Mouse (Mus musculus): Measurements from ENCODE around the gene Xkrx. TPM values are rescaled to one million over a fixed set of nuclear protein-coding genes. Genes with fewer than 3 reads are reported as not detected.

The Xkrx gene
- total and polyA plus RNA-seq, 3 experiments = 0.22 to 0.30 TPM; not detected in 1

- Histone ChIP-seq H3K4me1 (ENCODE audit: insufficient read depth, low read depth, low read length) (peaks cover 2% of the 10 kb centered on the region; the same call in 1 of the 2 replicates), H3K36me3 (replicated peaks) (no peaks in the 10 kb centered on the region), H3K27me3 (ENCODE audit: insufficient read depth, low read length) (no peaks in the 10 kb centered on the region), H3K4me3 (ENCODE audit: low read depth, low read length) (no peak overlapping the region), H3K9me3 (replicated peaks) (no peaks in the 10 kb centered on the region)
- ATAC-seq (ENCODE audit: extremely low read depth, insufficient number of reproducible peaks, low FRiP score, poor library complexity, severe bottlenecking) (no peak), DNase-seq (ENCODE audit: low spot score) (no peak)
- TF ChIP-seq GATA2 (IDR thresholded peaks at IDR 0.05; ENCODE audit: borderline replicate concordance, low read depth, low read length) (no peak), GATA1 (IDR thresholded peaks at IDR 0.05; ENCODE audit: borderline replicate concordance, low read length) (no peak), CTCF (IDR thresholded peaks at IDR 0.05; ENCODE audit: low read depth, low read length) (no peak), POLR2AphosphoS5 (IDR thresholded peaks at IDR 0.05; ENCODE audit: insufficient replicate concordance, low read depth, low read length) (no peak), TAL1 (conservative IDR thresholded peaks at IDR 0.05; ENCODE audit: low read depth, low read length) (no peak)
Measured at GRCm38 (mm10) chrX:134132295-134132694, 29.6 kb downstream of the Xkrx start.

GRCm38 (mm10) chrX:134128549-134128948, 33.3 kb downstream of the Xkrx start:
- Histone ChIP-seq H3K4me3 (ENCODE audit: low read depth, low read length) (no peak overlapping the region), H3K27me3 (ENCODE audit: insufficient read depth, low read length) (no peaks in the 10 kb centered on the region), H3K36me3 (replicated peaks) (no peaks in the 10 kb centered on the region), H3K9me3 (replicated peaks) (no peaks in the 10 kb centered on the region), H3K4me1 (ENCODE audit: insufficient read depth, low read depth, low read length) (peaks cover 2% of the 10 kb centered on the region; the same call in 1 of the 2 replicates)
- TF ChIP-seq GATA2 (IDR thresholded peaks at IDR 0.05; ENCODE audit: borderline replicate concordance, low read depth, low read length) = no peak
- TF ChIP-seq GATA1 (IDR thresholded peaks at IDR 0.05; ENCODE audit: borderline replicate concordance, low read length) = no peak
- no peak for TF ChIP-seq TAL1 (conservative IDR thresholded peaks at IDR 0.05; ENCODE audit: low read depth, low read length)
- no peak for TF ChIP-seq POLR2AphosphoS5 (IDR thresholded peaks at IDR 0.05; ENCODE audit: insufficient replicate concordance, low read depth, low read length)
- TF ChIP-seq CTCF (IDR thresholded peaks at IDR 0.05; ENCODE audit: low read depth, low read length) = no peak
- ATAC-seq (ENCODE audit: extremely low read depth, insufficient number of reproducible peaks, low FRiP score, poor library complexity, severe bottlenecking) = no peak
- DNase-seq (ENCODE audit: low spot score) = no peak

- TF ChIP-seq GATA1 (IDR thresholded peaks at IDR 0.05; ENCODE audit: borderline replicate concordance, low read length) (no peak), CTCF (IDR thresholded peaks at IDR 0.05; ENCODE audit: low read depth, low read length) (no peak), TAL1 (conservative IDR thresholded peaks at IDR 0.05; ENCODE audit: low read depth, low read length) (no peak), GATA2 (IDR thresholded peaks at IDR 0.05; ENCODE audit: borderline replicate concordance, low read depth, low read length) (no peak), POLR2AphosphoS5 (IDR thresholded peaks at IDR 0.05; ENCODE audit: insufficient replicate concordance, low read depth, low read length) (no peak)
- Histone ChIP-seq H3K27me3 (ENCODE audit: insufficient read depth, low read length) (no peaks in the 10 kb centered on the region), H3K4me1 (ENCODE audit: insufficient read depth, low read depth, low read length) (peaks cover 2% of the 10 kb centered on the region; the same call in 1 of the 2 replicates), H3K4me3 (ENCODE audit: low read depth, low read length) (no peak overlapping the region), H3K36me3 (replicated peaks) (no peaks in the 10 kb centered on the region), H3K9me3 (replicated peaks) (no peaks in the 10 kb centered on the region)
- ATAC-seq (ENCODE audit: extremely low read depth, insufficient number of reproducible peaks, low FRiP score, poor library complexity, severe bottlenecking) (peak; percentile 49), DNase-seq (ENCODE audit: low spot score) (no peak)
Measured at GRCm38 (mm10) chrX:134116417-134116816, 45.5 kb downstream of the Xkrx start.

- TF ChIP-seq GATA1 (IDR thresholded peaks at IDR 0.05; ENCODE audit: borderline replicate concordance, low read length) = no peak
- no peak for TF ChIP-seq TAL1 (conservative IDR thresholded peaks at IDR 0.05; ENCODE audit: low read depth, low read length)
- no peak for TF ChIP-seq POLR2AphosphoS5 (IDR thresholded peaks at IDR 0.05; ENCODE audit: insufficient replicate concordance, low read depth, low read length)
- no peak for TF ChIP-seq GATA2 (IDR thresholded peaks at IDR 0.05; ENCODE audit: borderline replicate concordance, low read depth, low read length)
- TF ChIP-seq CTCF (IDR thresholded peaks at IDR 0.05; ENCODE audit: low read depth, low read length) = no peak
- ATAC-seq (ENCODE audit: extremely low read depth, insufficient number of reproducible peaks, low FRiP score, poor library complexity, severe bottlenecking) = no peak
Measured at GRCm38 (mm10) chrX:134111767-134112166, 50.1 kb downstream of the Xkrx start.

GRCm38 (mm10) chrX:134102641-134103040, 59.2 kb downstream of the Xkrx start:
- Histone ChIP-seq H3K27me3 (ENCODE audit: insufficient read depth, low read length) (0 out of 2 replicates have a peak, but pooled peaks cover 4% of the 10 kb centered on the region), H3K36me3 (replicated peaks) (no peaks in the 10 kb centered on the region), H3K9me3 (replicated peaks) (no peaks in the 10 kb centered on the region), H3K4me3 (ENCODE audit: low read depth, low read length) (no peak overlapping the region), H3K4me1 (ENCODE audit: insufficient read depth, low read depth, low read length) (no peaks in the 10 kb centered on the region)
- DNase-seq (ENCODE audit: low spot score) (no peak), ATAC-seq (ENCODE audit: extremely low read depth, insufficient number of reproducible peaks, low FRiP score, poor library complexity, severe bottlenecking) (no peak)
- TF ChIP-seq GATA1 (IDR thresholded peaks at IDR 0.05; ENCODE audit: borderline replicate concordance, low read length) (no peak), GATA2 (IDR thresholded peaks at IDR 0.05; ENCODE audit: borderline replicate concordance, low read depth, low read length) (no peak), POLR2AphosphoS5 (IDR thresholded peaks at IDR 0.05; ENCODE audit: insufficient replicate concordance, low read depth, low read length) (no peak), CTCF (IDR thresholded peaks at IDR 0.05; ENCODE audit: low read depth, low read length) (no peak), TAL1 (conservative IDR thresholded peaks at IDR 0.05; ENCODE audit: low read depth, low read length) (no peak)

More at GRCm38 (mm10) chrX:134111767-134112166, 50.1 kb downstream of the Xkrx start:
- Histone ChIP-seq H3K9me3 (replicated peaks) (no peaks in the 10 kb centered on the region), H3K36me3 (replicated peaks) (no peaks in the 10 kb centered on the region), H3K4me3 (ENCODE audit: low read depth, low read length) (no peak overlapping the region), H3K4me1 (ENCODE audit: insufficient read depth, low read depth, low read length) (peaks cover 2% of the 10 kb centered on the region; the same call in 1 of the 2 replicates), H3K27me3 (ENCODE audit: insufficient read depth, low read length) (no peaks in the 10 kb centered on the region)
- no peak for DNase-seq (ENCODE audit: low spot score)

Other genes with a start within 250 kb of the Xkrx start
- not detected in 2 replicates for gene Sytl4, start 180.3 kb downstream of the Xkrx start, total RNA-seq (2014; fragmentation: Nextera tagmentation)
- 0.05 and 0.12 TPM in 2 replicates for gene Sytl4, start 180.3 kb downstream of the Xkrx start, total RNA-seq (2017)
- not detected in 2 replicates for gene Sytl4, start 180.3 kb downstream of the Xkrx start, polyA plus RNA-seq (2012)
- 83.9 and 105 TPM in 2 replicates for gene Cstf2, start 102.9 kb downstream of the Xkrx start, total RNA-seq (2014; fragmentation: Nextera tagmentation)
- 81.0 and 104 TPM in 2 replicates for gene Cstf2, start 102.9 kb downstream of the Xkrx start, total RNA-seq (2017)
- gene Cstf2, start 102.9 kb downstream of the Xkrx start, polyA plus RNA-seq (2012) = 37.6 and 69.7 TPM in 2 replicates
- not detected in 2 replicates for gene Arl13a, start 25.4 kb upstream of the Xkrx start, total RNA-seq (2014; fragmentation: Nextera tagmentation)
- not detected in 2 replicates for gene Arl13a, start 25.4 kb upstream of the Xkrx start, total RNA-seq (2017)
- gene Arl13a, start 25.4 kb upstream of the Xkrx start, polyA plus RNA-seq (2012) = not detected in 2 replicates
- gene Nox1, start 59.9 kb upstream of the Xkrx start, total RNA-seq (2014; fragmentation: Nextera tagmentation) = not detected in 2 replicates
- gene Nox1, start 59.9 kb upstream of the Xkrx start, total RNA-seq (2017) = 0.16 and 0.23 TPM in 2 replicates
- gene Nox1, start 59.9 kb upstream of the Xkrx start, polyA plus RNA-seq (2012) = not detected in 2 replicates
- 27.0 and 34.8 TPM in 2 replicates for gene Trmt2b, start 114.9 kb upstream of the Xkrx start, total RNA-seq (2014; fragmentation: Nextera tagmentation)
- 37.5 and 39.2 TPM in 2 replicates for gene Trmt2b, start 114.9 kb upstream of the Xkrx start, total RNA-seq (2017)
- gene Trmt2b, start 114.9 kb upstream of the Xkrx start, polyA plus RNA-seq (2012) = 0.89 and 1.6 TPM in 2 replicates
- gene Tmem35a, start 133.1 kb upstream of the Xkrx start, total RNA-seq (2014; fragmentation: Nextera tagmentation) = not detected in 2 replicates
- 0.06 TPM in 1 of 2 replicates, not detected in the other for gene Tmem35a, start 133.1 kb upstream of the Xkrx start, total RNA-seq (2017)
- not detected in 2 replicates for gene Tmem35a, start 133.1 kb upstream of the Xkrx start, polyA plus RNA-seq (2012)
- gene Cenpi, start 146.0 kb upstream of the Xkrx start, total RNA-seq (2014; fragmentation: Nextera tagmentation) = 37.9 and 45.8 TPM in 2 replicates
- gene Cenpi, start 146.0 kb upstream of the Xkrx start, total RNA-seq (2017) = 42.6 and 44.7 TPM in 2 replicates
- gene Cenpi, start 146.0 kb upstream of the Xkrx start, polyA plus RNA-seq (2012) = 0.47 and 0.86 TPM in 2 replicates
- 0.44 and 0.98 TPM in 2 replicates for gene Drp2, start 242.5 kb upstream of the Xkrx start, total RNA-seq (2014; fragmentation: Nextera tagmentation)
- gene Drp2, start 242.5 kb upstream of the Xkrx start, total RNA-seq (2017) = 0.22 and 0.29 TPM in 2 replicates
- 0.03 and 0.04 TPM in 2 replicates for gene Drp2, start 242.5 kb upstream of the Xkrx start, polyA plus RNA-seq (2012)